Mouse (Mus musculus) testis, adult 2 months (tissue): ENCODE results near the gene Olfr78. TPM values are rescaled to one million over a fixed set of nuclear protein-coding genes. Genes with fewer than 3 reads are reported as not detected.

Experiments used
- H3K27ac ChIP-seq: fragments of 200-500 bp; 2 replicates; pipeline ENCODE4 v1.5.1; 2012; ENCODE audit warnings: low read depth, low read length; ENCODE audit not compliant: control insufficient read depth, insufficient read depth
- H3K27me3 ChIP-seq: fragments of 200-500 bp; 2 replicates; pipeline ENCODE4 v1.6.1; 2012; ENCODE audit warnings: mild to moderate bottlenecking, low read length, moderate library complexity; ENCODE audit not compliant: control insufficient read depth, insufficient read depth
- H3K36me3 ChIP-seq: fragments of 200-500 bp; 2 replicates; pipeline ENCODE4 v1.6.1; 2012; ENCODE audit warnings: mild to moderate bottlenecking, low read length; ENCODE audit not compliant: control insufficient read depth, insufficient read depth
- H3K4me1 ChIP-seq: fragments of 200-500 bp; 2 replicates; pipeline ENCODE4 v1.6.1; 2012; ENCODE audit warnings: low read length; ENCODE audit not compliant: control insufficient read depth, insufficient read depth
- H3K4me3 ChIP-seq: fragments of 200-500 bp; 2 replicates; pipeline ENCODE4 v1.5.1; 2012; ENCODE audit warnings: low read depth, mild to moderate bottlenecking, low read length, moderate library complexity, mixed read lengths; ENCODE audit not compliant: control insufficient read depth
- CTCF ChIP-seq: fragments of 200-500 bp; IDR thresholded peaks from 2 replicates; pipeline ENCODE4 v1.5.1; 2012; ENCODE audit warnings: low read depth, mild to moderate bottlenecking, inconsistent platforms, low read length, moderate library complexity; ENCODE audit not compliant: control insufficient read depth, insufficient read depth, insufficient replicate concordance
- POLR2A ChIP-seq: fragments of 200-500 bp; IDR thresholded peaks from 2 replicates; pipeline ENCODE4 v1.6.1; 2012; ENCODE audit warnings: low read depth, mild to moderate bottlenecking, inconsistent platforms, low read length, moderate library complexity; ENCODE audit not compliant: control insufficient read depth
- polyA plus RNA-seq: library from polyadenylated mRNA; depleted of rRNA; stranded (reverse); fragments of >200 nt; gene quantifications from 2 replicates; pipeline ENCODE4 v1.2.3, GENCODE M21; 2012; rRNA removed

Gene Olfr78
- 1.1 and 1.3 TPM in 2 replicates for polyA plus RNA-seq

GRCm38 (mm10) chr7:102759266-102759665 lies at the start of gene Olfr78, which contains the start of gene Olfr560:
Olfr78 (minus strand) TSS chr7:102759471.
Olfr560 (minus strand) TSS chr7:102759366.
- no peaks in the 10 kb centered on the region for H3K4me1 ChIP-seq

GRCm38 (mm10) chr7:102803180-102803579 lies 43.9 kb upstream of the Olfr78 start, which contains the start of gene Olfr564:
Olfr564 (plus strand) TSS chr7:102803480.
- H3K4me1 ChIP-seq: no peaks in the 10 kb centered on the region
- H3K36me3 ChIP-seq: no peaks in the 10 kb centered on the region
- no peaks in the 10 kb centered on the region for H3K27me3 ChIP-seq
- no peak within 1 kb of the TSS for H3K4me3 ChIP-seq
- TF ChIP-seq CTCF: no peak
- no peak for TF ChIP-seq POLR2A
- no peak within 1 kb of the TSS for H3K27ac ChIP-seq

More at GRCm38 (mm10) chr7:102759266-102759665, at the start of gene Olfr78, which contains the start of gene Olfr560:
- TF ChIP-seq POLR2A (no peak), CTCF (no peak)
- H3K36me3 ChIP-seq: no peaks in the 10 kb centered on the region
- H3K4me3 ChIP-seq: no peak within 1 kb of the TSS
- no peak within 1 kb of the TSS for H3K27ac ChIP-seq
- no peaks in the 10 kb centered on the region for H3K27me3 ChIP-seq

DNA sequence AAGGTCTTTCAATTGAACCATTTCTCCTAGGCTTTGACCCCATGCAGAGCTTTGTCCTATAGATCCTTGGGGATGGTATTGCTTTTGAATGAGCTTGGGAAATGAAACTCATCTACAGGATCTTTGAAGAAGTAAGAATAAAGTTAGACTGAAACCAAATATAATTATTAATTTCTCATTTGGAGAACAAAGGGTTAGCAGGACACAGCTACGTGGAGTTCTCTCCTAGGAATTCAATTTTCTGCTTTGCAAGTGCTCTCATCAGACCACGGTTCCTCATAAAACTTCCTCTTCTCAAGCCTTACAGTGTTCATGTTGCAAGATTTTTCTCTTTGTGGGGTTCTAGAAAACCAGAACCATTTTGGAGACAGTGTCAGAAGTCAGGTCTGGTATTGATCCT lies 11.7 kb upstream of the Olfr78 start, which contains the start of gene Olfr561:
Olfr561 (plus strand) TSS at position 301 of the 400 bp plus-strand sequence.
- no peak within 1 kb of the TSS for H3K4me3 ChIP-seq
- TF ChIP-seq CTCF: no peak
- no peak for TF ChIP-seq POLR2A
- H3K36me3 ChIP-seq: no peaks in the 10 kb centered on the region
- H3K27me3 ChIP-seq: no peaks in the 10 kb centered on the region
- no peaks in the 10 kb centered on the region for H3K4me1 ChIP-seq
- no peak within 1 kb of the TSS for H3K27ac ChIP-seq

DNA sequence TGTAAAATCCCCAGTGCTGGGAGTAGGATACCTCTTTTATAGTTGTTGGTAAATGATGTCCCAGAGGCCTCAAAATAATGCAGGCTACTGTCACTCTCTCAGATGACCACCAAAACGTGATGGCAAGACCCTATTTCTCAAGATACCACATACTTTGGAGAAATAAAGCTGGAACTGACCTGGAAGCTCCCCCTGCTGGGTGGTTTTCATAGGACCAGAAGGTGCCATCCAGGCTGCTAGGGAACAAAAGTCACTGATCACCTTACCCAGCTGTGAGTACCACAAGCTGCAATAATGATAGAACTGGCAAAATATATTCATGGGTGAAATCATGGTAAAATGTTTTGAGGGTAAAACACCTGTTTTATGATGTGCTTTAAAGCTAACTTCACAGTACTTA lies 7.2 kb downstream of the Olfr78 start:
- H3K36me3 ChIP-seq: no peaks in the 10 kb centered on the region
- H3K4me3 ChIP-seq: no peak overlapping the region
- no peak overlapping the region for H3K27ac ChIP-seq
- H3K27me3 ChIP-seq: no peaks in the 10 kb centered on the region
- no peaks in the 10 kb centered on the region for H3K4me1 ChIP-seq
- TF ChIP-seq CTCF (no peak), POLR2A (no peak)

GRCm38 (mm10) chr7:102737705-102738104 lies 21.6 kb downstream of the Olfr78 start:
- no peak overlapping the region for H3K4me3 ChIP-seq
- H3K27ac ChIP-seq: no peak overlapping the region
- no peaks in the 10 kb centered on the region for H3K27me3 ChIP-seq
- H3K4me1 ChIP-seq: no peaks in the 10 kb centered on the region
- no peaks in the 10 kb centered on the region for H3K36me3 ChIP-seq
- TF ChIP-seq POLR2A (no peak), CTCF (no peak)

- TF ChIP-seq CTCF (no peak), POLR2A (no peak)
- H3K4me1 ChIP-seq: no peaks in the 10 kb centered on the region
- no peaks in the 10 kb centered on the region for H3K36me3 ChIP-seq
- no peak overlapping the region for H3K27ac ChIP-seq
- H3K27me3 ChIP-seq: no peaks in the 10 kb centered on the region
- no peak overlapping the region for H3K4me3 ChIP-seq
Measured at GRCm38 (mm10) chr7:102733793-102734192, 25.5 kb downstream of the Olfr78 start.

DNA sequence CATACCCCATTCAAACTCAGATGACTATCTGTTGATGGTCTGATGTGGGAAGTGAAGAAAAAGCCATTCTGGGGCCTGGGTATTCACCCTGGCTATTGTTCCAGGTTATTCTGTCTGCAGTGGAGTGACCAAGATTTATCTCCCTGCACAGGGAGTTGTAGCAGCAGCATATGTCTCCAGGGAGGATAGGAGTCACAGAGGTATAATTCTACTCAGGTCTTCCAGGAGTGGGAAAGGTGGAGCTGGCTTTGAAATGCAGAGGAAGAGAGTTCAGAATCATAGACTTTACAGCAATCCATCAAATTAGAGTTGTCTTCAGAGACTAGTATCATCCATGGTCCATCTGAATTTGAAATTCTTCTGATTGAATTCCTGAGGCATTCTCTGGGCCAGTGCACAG lies 31.9 kb downstream of the Olfr78 start, which contains the start of gene Olfr559:
Olfr559 (minus strand) TSS at position 101 of the 400 bp plus-strand sequence.
- H3K27ac ChIP-seq: no peak within 1 kb of the TSS
- no peak within 1 kb of the TSS for H3K4me3 ChIP-seq
- no peaks in the 10 kb centered on the region for H3K4me1 ChIP-seq
- no peak for TF ChIP-seq CTCF
- no peak for TF ChIP-seq POLR2A
- no peaks in the 10 kb centered on the region for H3K27me3 ChIP-seq
- H3K36me3 ChIP-seq: no peaks in the 10 kb centered on the region

DNA sequence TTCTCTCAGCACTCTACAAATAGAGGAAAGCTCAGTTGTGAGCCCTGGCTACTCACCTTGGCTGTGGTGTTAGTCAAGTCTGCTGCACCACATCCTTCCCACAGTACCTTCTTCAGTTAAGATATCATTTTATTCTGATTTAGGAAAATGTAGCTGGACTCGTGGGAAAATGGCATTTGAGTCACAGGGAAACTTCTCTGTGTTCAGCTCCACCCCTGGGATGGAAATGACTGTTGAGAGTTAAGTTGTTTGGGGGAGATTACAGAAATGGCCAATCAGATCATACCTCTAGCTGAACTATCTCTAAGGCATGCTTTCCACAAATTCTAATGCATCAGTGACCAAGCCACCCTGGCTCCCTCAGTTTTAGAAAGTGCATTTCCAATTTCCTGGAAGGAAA lies 40.3 kb downstream of the Olfr78 start, which contains the start of gene Olfr33:
Olfr33 (minus strand) TSS at position 101 of the 400 bp plus-strand sequence.
- H3K27ac ChIP-seq: no peak within 1 kb of the TSS

More for the DNA sequence above, 40.3 kb downstream of the Olfr78 start, which contains the start of gene Olfr33:
- Histone ChIP-seq H3K4me1 (no peaks in the 10 kb centered on the region), H3K36me3 (no peaks in the 10 kb centered on the region), H3K27me3 (no peaks in the 10 kb centered on the region), H3K4me3 (no peak within 1 kb of the TSS)
- TF ChIP-seq CTCF (no peak), POLR2A (no peak)
